Mouse (Mus musculus) intestine, postnatal 0 days (tissue): ENCODE measurements at regions not wholly inside any gene's neighbourhood (a gene's known extent, or its start where the extent isn't known, plus 50 kb on each side); places are given as distances from the start of the nearest gene placed in this dataset.

Experiments
- ATAC-seq: fragments of 200-750 bp; cut with Nextera tagmentation; 2 replicates; pipeline ENCODE4 v1.8.0; 2017; ENCODE audit warnings: mild to moderate bottlenecking, moderate TSS enrichment, moderate library complexity
- H3K27ac ChIP-seq: fragments of 300-500 bp; sonication (generic); 2 replicates; pipeline ENCODE4 v1.5.1; 2014; ENCODE audit warnings: mild to moderate bottlenecking, low read depth, low read length, moderate library complexity
- H3K27me3 ChIP-seq: fragments of 300-500 bp; sonication (generic); replicated peaks from 2 replicates; pipeline ENCODE4 v1.6.1; 2014; ENCODE audit warnings: low read length, mixed read lengths; ENCODE audit not compliant: control insufficient read depth, insufficient read depth
- H3K36me3 ChIP-seq: fragments of 300-500 bp; sonication (generic); 2 replicates; pipeline ENCODE4 v1.6.1; 2014; ENCODE audit warnings: mild to moderate bottlenecking, moderate library complexity; ENCODE audit not compliant: control insufficient read depth, insufficient read depth
- H3K4me1 ChIP-seq: fragments of 300-500 bp; sonication (generic); replicated peaks from 2 replicates; pipeline ENCODE4 v1.6.1; 2014; ENCODE audit warnings: antibody characterized with exemption, low read length, mixed read lengths; ENCODE audit not compliant: control insufficient read depth, insufficient read depth
- H3K4me2 ChIP-seq: fragments of 300-500 bp; sonication (generic); replicated peaks from 2 replicates; pipeline ENCODE4 v1.6.1; 2014; ENCODE audit warnings: low read depth, mild to moderate bottlenecking, moderate library complexity
- H3K4me3 ChIP-seq: fragments of 300-500 bp; sonication (generic); 2 replicates; pipeline ENCODE4 v1.5.1; 2014; ENCODE audit warnings: low read depth, low read length
- H3K9ac ChIP-seq: fragments of 300-500 bp; sonication (generic); 2 replicates; pipeline ENCODE4 v1.6.1; 2014; ENCODE audit warnings: mild to moderate bottlenecking, low read depth, low read length
- H3K9me3 ChIP-seq: fragments of 300-500 bp; sonication (generic); 2 replicates; pipeline ENCODE4 v1.6.1; 2016; ENCODE audit warnings: mixed run types; ENCODE audit not compliant: control insufficient read depth
- CTCF ChIP-seq: sonication (generic); IDR thresholded peaks from 2 replicates; pipeline ENCODE4 v1.5.1; 2016; ENCODE audit warnings: low read depth, mild to moderate bottlenecking, control low read depth, antibody characterized with exemption, moderate library complexity
- WGBS: fragments of 180-500 bp; shearing (Covaris S2); extraction: QIAGEN DNeasy Blood & Tissue Kit; methylation state at CpG from one replicate; pipeline ENCODE4 v1.1.7; 2014; 5-methylcytosine and 5-hydroxymethylcytosine counted together

GRCm38 (mm10) chr5:102123285-102123684 is 53.6 kb upstream of the Wdfy3 start:
- no peak for ATAC-seq
- Histone ChIP-seq H3K9ac (no peak overlapping the region), H3K36me3 (no peaks in the 10 kb centered on the region), H3K27ac (no peak overlapping the region), H3K27me3 (no peaks in the 10 kb centered on the region), H3K4me3 (no peak overlapping the region), H3K9me3 (no peaks in the 10 kb centered on the region), H3K4me2 (no peak overlapping the region), H3K4me1 (no peaks in the 10 kb centered on the region)
- WGBS: 78% methylated on average over 6 of the region's 6 CpGs
- no peak for TF ChIP-seq CTCF

GRCm38 (mm10) chr5:102126737-102127136 is 57.0 kb upstream of the Wdfy3 start:
- no peak overlapping the region for H3K27ac ChIP-seq
- no peaks in the 10 kb centered on the region for H3K36me3 ChIP-seq
- 16% methylated on average over 3 of the region's 3 CpGs for WGBS
- H3K9ac ChIP-seq: no peak overlapping the region
- TF ChIP-seq CTCF: peak; percentile 76
- no peaks in the 10 kb centered on the region for H3K27me3 ChIP-seq
- no peak overlapping the region for H3K4me2 ChIP-seq
- no peak overlapping the region for H3K4me3 ChIP-seq
- no peaks in the 10 kb centered on the region for H3K9me3 ChIP-seq
- no peak for ATAC-seq
- no peaks in the 10 kb centered on the region for H3K4me1 ChIP-seq

GRCm38 (mm10) chr5:102147991-102148390 is 78.3 kb upstream of the Wdfy3 start:
- H3K4me2 ChIP-seq: no peak overlapping the region
- no peak overlapping the region for H3K4me3 ChIP-seq
- H3K36me3 ChIP-seq: no peaks in the 10 kb centered on the region
- no peak overlapping the region for H3K27ac ChIP-seq
- 78% methylated on average over 4 of the region's 4 CpGs for WGBS
- H3K27me3 ChIP-seq: no peaks in the 10 kb centered on the region
- no peak for TF ChIP-seq CTCF
- H3K4me1 ChIP-seq: no peaks in the 10 kb centered on the region
- no peak overlapping the region for H3K9ac ChIP-seq
- H3K9me3 ChIP-seq: no peaks in the 10 kb centered on the region
- no peak for ATAC-seq

- Histone ChIP-seq H3K4me2 (no peak overlapping the region), H3K27ac (no peak overlapping the region), H3K9me3 (no peaks in the 10 kb centered on the region), H3K9ac (no peak overlapping the region), H3K4me3 (no peak overlapping the region), H3K36me3 (no peaks in the 10 kb centered on the region), H3K27me3 (no peaks in the 10 kb centered on the region), H3K4me1 (no peaks in the 10 kb centered on the region)
- ATAC-seq: no peak
- TF ChIP-seq CTCF: peak; percentile 93
- WGBS: 44% methylated on average over 14 of the region's 14 CpGs
Observed at GRCm38 (mm10) chr5:102149481-102150129, 79.9 kb upstream of the Wdfy3 start.

- H3K9ac ChIP-seq: no peak overlapping the region
- H3K36me3 ChIP-seq: no peaks in the 10 kb centered on the region
- no peak overlapping the region for H3K4me3 ChIP-seq
- TF ChIP-seq CTCF: no peak
- no peak overlapping the region for H3K27ac ChIP-seq
- ATAC-seq: no peak
- whole genome bisulfite sequencing: 66% methylated on average over 2 of the region's 2 CpGs
- H3K27me3 ChIP-seq: no peaks in the 10 kb centered on the region
- H3K4me1 ChIP-seq: no peaks in the 10 kb centered on the region
- no peak overlapping the region for H3K4me2 ChIP-seq
- H3K9me3 ChIP-seq: no peaks in the 10 kb centered on the region
Observed at GRCm38 (mm10) chr5:102159621-102160020, 89.9 kb upstream of the Wdfy3 start.

- H3K4me3 ChIP-seq: no peak overlapping the region
- no peak overlapping the region for H3K9ac ChIP-seq
- H3K4me2 ChIP-seq: no peak overlapping the region
- H3K36me3 ChIP-seq: no peaks in the 10 kb centered on the region
- no peak for TF ChIP-seq CTCF
- H3K27me3 ChIP-seq: no peaks in the 10 kb centered on the region
- H3K4me1 ChIP-seq: no peaks in the 10 kb centered on the region
- no peaks in the 10 kb centered on the region for H3K9me3 ChIP-seq
- no peak overlapping the region for H3K27ac ChIP-seq
- WGBS: 41% methylated on average over 4 of the region's 4 CpGs
- ATAC-seq: no peak
Observed at GRCm38 (mm10) chr5:102167981-102168380, 98.3 kb upstream of the Wdfy3 start.

- Histone ChIP-seq H3K9ac (no peak overlapping the region), H3K4me1 (no peaks in the 10 kb centered on the region), H3K27ac (no peak overlapping the region), H3K36me3 (no peaks in the 10 kb centered on the region), H3K4me3 (no peak overlapping the region), H3K27me3 (no peaks in the 10 kb centered on the region), H3K4me2 (no peak overlapping the region), H3K9me3 (no peaks in the 10 kb centered on the region)
- TF ChIP-seq CTCF: no peak
- WGBS: 74% methylated on average over 2 of the region's 3 CpGs
- no peak for ATAC-seq
Observed at GRCm38 (mm10) chr5:102171808-102172207, 102.1 kb upstream of the Wdfy3 start.
